Mouse (Mus musculus): ENCODE results near the gene Svs5. TPM values are rescaled to one million over a fixed set of nuclear protein-coding genes. Genes with fewer than 3 reads are reported as not detected.
"Not testable (repeated sequence)": the region's sequence is repeated elsewhere in the genome, so short reads cannot be mapped to it uniquely, and the experiment has no call there.

Gene Svs5
- not detected in 2 replicates for polyA plus RNA-seq (2014; fragmentation: Nextera tagmentation; extraction: Ambion mirVana)

- not testable (repeated sequence) for H3K9ac ChIP-seq (ENCODE audit: low read length); H3K9me3 ChIP-seq (ENCODE audit: control insufficient read depth, low read length); ATAC-seq (replicated peaks; ENCODE audit: low FRiP score); DNase-seq (ENCODE audit: low spot score); H3K27ac ChIP-seq (ENCODE audit: low read depth, low read length); H3K4me3 ChIP-seq (ENCODE audit: low read depth, low read length); H3K4me1 ChIP-seq (replicated peaks; ENCODE audit: control insufficient read depth, insufficient read depth, low read length); H3K4me2 ChIP-seq (ENCODE audit: low read depth, low read length, severe bottlenecking); H3K27me3 ChIP-seq (ENCODE audit: control insufficient read depth, insufficient read depth, low read length); H3K36me3 ChIP-seq (ENCODE audit: control insufficient read depth, insufficient read depth, low read length)
- 88% methylated on average over 3 of the region's 3 CpGs for WGBS
Observed at GRCm38 (mm10) chr2:164332440-164332839, at the start of gene Svs5. TSS of gene Svs5 (plus strand) at chr2:164332740.

- H3K9me3 ChIP-seq (ENCODE audit: control insufficient read depth, low read length); H3K9ac ChIP-seq (ENCODE audit: low read length); H3K27ac ChIP-seq (ENCODE audit: low read depth, low read length); H3K4me2 ChIP-seq (ENCODE audit: low read depth, low read length, severe bottlenecking); H3K36me3 ChIP-seq (ENCODE audit: control insufficient read depth, insufficient read depth, low read length); ATAC-seq (replicated peaks; ENCODE audit: low FRiP score); H3K4me1 ChIP-seq (replicated peaks; ENCODE audit: control insufficient read depth, insufficient read depth, low read length); H3K4me3 ChIP-seq (ENCODE audit: low read depth, low read length); DNase-seq (ENCODE audit: low spot score); H3K27me3 ChIP-seq (ENCODE audit: control insufficient read depth, insufficient read depth, low read length): not testable (repeated sequence)
- WGBS = 86% methylated on average over 1 of the region's 1 CpGs
Observed at GRCm38 (mm10) chr2:164288968-164289367, 43.6 kb upstream of the Svs5 start, which contains the start of gene Svs3a. TSS of gene Svs3a (plus strand) at chr2:164289268.

- H3K9me3 ChIP-seq (ENCODE audit: control insufficient read depth, low read length) = no peaks in the 10 kb centered on the region
- H3K4me2 ChIP-seq (ENCODE audit: low read depth, low read length, severe bottlenecking) = no peak overlapping the region
- WGBS = 92% methylated on average over 5 of the region's 5 CpGs
- no peak overlapping the region for H3K27ac ChIP-seq (ENCODE audit: low read depth, low read length)
- no peaks in the 10 kb centered on the region for H3K27me3 ChIP-seq (ENCODE audit: control insufficient read depth, insufficient read depth, low read length)
- H3K36me3 ChIP-seq (ENCODE audit: control insufficient read depth, insufficient read depth, low read length) = no peaks in the 10 kb centered on the region
- no peaks in the 10 kb centered on the region for H3K4me1 ChIP-seq (replicated peaks; ENCODE audit: control insufficient read depth, insufficient read depth, low read length)
- no peak for ATAC-seq (replicated peaks; ENCODE audit: low FRiP score)
- H3K9ac ChIP-seq (ENCODE audit: low read length) = no peak overlapping the region
- DNase-seq (ENCODE audit: low spot score) = no peak
- H3K4me3 ChIP-seq (ENCODE audit: low read depth, low read length) = no peak overlapping the region
Observed at GRCm38 (mm10) chr2:164312599-164312998, 19.9 kb upstream of the Svs5 start.

GRCm38 (mm10) chr2:164315460-164315859 is 17.1 kb upstream of the Svs5 start:
- ATAC-seq (replicated peaks; ENCODE audit: low FRiP score); H3K27ac ChIP-seq (ENCODE audit: low read depth, low read length); DNase-seq (ENCODE audit: low spot score); H3K4me2 ChIP-seq (ENCODE audit: low read depth, low read length, severe bottlenecking); H3K4me1 ChIP-seq (replicated peaks; ENCODE audit: control insufficient read depth, insufficient read depth, low read length); H3K9me3 ChIP-seq (ENCODE audit: control insufficient read depth, low read length); H3K27me3 ChIP-seq (ENCODE audit: control insufficient read depth, insufficient read depth, low read length); H3K4me3 ChIP-seq (ENCODE audit: low read depth, low read length); H3K9ac ChIP-seq (ENCODE audit: low read length); H3K36me3 ChIP-seq (ENCODE audit: control insufficient read depth, insufficient read depth, low read length): not testable (repeated sequence)

GRCm38 (mm10) chr2:164316451-164316850 is 16.1 kb upstream of the Svs5 start, which contains the start of gene Svs6:
TSS of gene Svs6 (plus strand) at chr2:164316751.
- not testable (repeated sequence) for H3K4me2 ChIP-seq (ENCODE audit: low read depth, low read length, severe bottlenecking); H3K36me3 ChIP-seq (ENCODE audit: control insufficient read depth, insufficient read depth, low read length); H3K4me3 ChIP-seq (ENCODE audit: low read depth, low read length); DNase-seq (ENCODE audit: low spot score); H3K9me3 ChIP-seq (ENCODE audit: control insufficient read depth, low read length); H3K4me1 ChIP-seq (replicated peaks; ENCODE audit: control insufficient read depth, insufficient read depth, low read length); H3K9ac ChIP-seq (ENCODE audit: low read length); H3K27me3 ChIP-seq (ENCODE audit: control insufficient read depth, insufficient read depth, low read length); H3K27ac ChIP-seq (ENCODE audit: low read depth, low read length); ATAC-seq (replicated peaks; ENCODE audit: low FRiP score)
- 68% methylated on average over 1 of the region's 1 CpGs for WGBS

GRCm38 (mm10) chr2:164320983-164321382 is 11.6 kb upstream of the Svs5 start:
- H3K36me3 ChIP-seq (ENCODE audit: control insufficient read depth, insufficient read depth, low read length) = no peaks in the 10 kb centered on the region
- H3K27ac ChIP-seq (ENCODE audit: low read depth, low read length) = no peak overlapping the region
- H3K9me3 ChIP-seq (ENCODE audit: control insufficient read depth, low read length) = no peaks in the 10 kb centered on the region
- H3K4me1 ChIP-seq (replicated peaks; ENCODE audit: control insufficient read depth, insufficient read depth, low read length) = no peaks in the 10 kb centered on the region
- H3K4me2 ChIP-seq (ENCODE audit: low read depth, low read length, severe bottlenecking) = no peak overlapping the region
- DNase-seq (ENCODE audit: low spot score) (no peak), ATAC-seq (replicated peaks; ENCODE audit: low FRiP score) (no peak)
- no peaks in the 10 kb centered on the region for H3K27me3 ChIP-seq (ENCODE audit: control insufficient read depth, insufficient read depth, low read length)
- no peak overlapping the region for H3K4me3 ChIP-seq (ENCODE audit: low read depth, low read length)
- H3K9ac ChIP-seq (ENCODE audit: low read length) = no peak overlapping the region
- 88% methylated on average over 6 of the region's 6 CpGs for WGBS

- H3K9me3 ChIP-seq (ENCODE audit: control insufficient read depth, low read length); H3K4me1 ChIP-seq (replicated peaks; ENCODE audit: control insufficient read depth, insufficient read depth, low read length); ATAC-seq (replicated peaks; ENCODE audit: low FRiP score); H3K27me3 ChIP-seq (ENCODE audit: control insufficient read depth, insufficient read depth, low read length); H3K4me2 ChIP-seq (ENCODE audit: low read depth, low read length, severe bottlenecking); H3K4me3 ChIP-seq (ENCODE audit: low read depth, low read length); H3K27ac ChIP-seq (ENCODE audit: low read depth, low read length); H3K9ac ChIP-seq (ENCODE audit: low read length); H3K36me3 ChIP-seq (ENCODE audit: control insufficient read depth, insufficient read depth, low read length); DNase-seq (ENCODE audit: low spot score): not testable (repeated sequence)
- 86% methylated on average over 1 of the region's 1 CpGs for WGBS
Observed at GRCm38 (mm10) chr2:164343732-164344131, 11.2 kb downstream of the Svs5 start.

GRCm38 (mm10) chr2:164347697-164348096 is 15.2 kb downstream of the Svs5 start:
- not testable (repeated sequence) for H3K4me2 ChIP-seq (ENCODE audit: low read depth, low read length, severe bottlenecking); H3K27me3 ChIP-seq (ENCODE audit: control insufficient read depth, insufficient read depth, low read length); H3K27ac ChIP-seq (ENCODE audit: low read depth, low read length); H3K4me3 ChIP-seq (ENCODE audit: low read depth, low read length); H3K9ac ChIP-seq (ENCODE audit: low read length); H3K36me3 ChIP-seq (ENCODE audit: control insufficient read depth, insufficient read depth, low read length); DNase-seq (ENCODE audit: low spot score); H3K9me3 ChIP-seq (ENCODE audit: control insufficient read depth, low read length); H3K4me1 ChIP-seq (replicated peaks; ENCODE audit: control insufficient read depth, insufficient read depth, low read length); ATAC-seq (replicated peaks; ENCODE audit: low FRiP score)

- no peak overlapping the region for H3K27ac ChIP-seq (ENCODE audit: low read depth, low read length)
- no peaks in the 10 kb centered on the region for H3K4me1 ChIP-seq (replicated peaks; ENCODE audit: control insufficient read depth, insufficient read depth, low read length)
- H3K4me2 ChIP-seq (ENCODE audit: low read depth, low read length, severe bottlenecking) = no peak overlapping the region
- no peaks in the 10 kb centered on the region for H3K36me3 ChIP-seq (ENCODE audit: control insufficient read depth, insufficient read depth, low read length)
- H3K9ac ChIP-seq (ENCODE audit: low read length) = no peak overlapping the region
- DNase-seq (ENCODE audit: low spot score) = peak; percentile 60
- H3K4me3 ChIP-seq (ENCODE audit: low read depth, low read length) = no peak overlapping the region
- ATAC-seq (replicated peaks; ENCODE audit: low FRiP score) = no peak
- 95% methylated on average over 3 of the region's 3 CpGs for WGBS
- no peaks in the 10 kb centered on the region for H3K27me3 ChIP-seq (ENCODE audit: control insufficient read depth, insufficient read depth, low read length)
- H3K9me3 ChIP-seq (ENCODE audit: control insufficient read depth, low read length) = no peaks in the 10 kb centered on the region; the same call in 1 of the 2 replicates
Observed at GRCm38 (mm10) chr2:164348980-164349379, 16.4 kb downstream of the Svs5 start.
